Mouse (Mus musculus): ENCODE results near the gene Ubap2. TPM values are rescaled to one million over a fixed set of nuclear protein-coding genes. Genes with fewer than 3 reads are reported as not detected.

Gene Ubap2
- polyA plus RNA-seq, 1 experiment: 38.9 TPM

DNA sequence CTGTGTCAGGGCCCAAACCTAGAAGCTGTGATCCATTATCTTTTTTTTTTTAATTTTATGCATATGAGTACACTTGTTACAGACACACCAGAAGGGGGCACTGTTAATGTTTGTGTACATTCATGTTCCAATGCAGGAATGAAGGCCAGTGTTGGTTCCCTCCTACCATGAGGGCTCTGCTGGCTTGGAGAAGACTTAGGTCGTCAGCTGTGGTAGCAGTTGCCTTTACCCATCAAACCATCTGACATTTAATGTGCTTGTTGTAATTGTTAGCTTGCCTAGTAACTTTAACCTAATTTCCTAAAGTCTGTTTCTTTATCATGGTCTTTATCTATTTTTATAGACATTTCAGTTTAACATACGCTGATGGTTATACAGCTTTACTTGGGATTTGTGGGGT is 104.0 kb downstream of the Ubap2 start:
- no peak overlapping the region for H3K27ac ChIP-seq (ENCODE audit: insufficient read depth, low read depth, low read length)
- H3K4me3 ChIP-seq (ENCODE audit: insufficient read depth, low read depth, low read length): no peak overlapping the region
- no peaks in the 10 kb centered on the region for H3K27me3 ChIP-seq (replicated peaks; ENCODE audit: control insufficient read depth, insufficient read depth, low read length)
- no peak for TF ChIP-seq CTCF (conservative IDR thresholded peaks at IDR 0.05; ENCODE audit: insufficient read depth, insufficient read length, low read depth, low read length)
- no peak for TF ChIP-seq POLR2A (IDR thresholded peaks at IDR 0.05; ENCODE audit: low read depth, low read length)
- no peak for DNase-seq
- peaks cover 5% of the 10 kb centered on the region; the same call in 1 of the 2 replicates for H3K4me1 ChIP-seq (ENCODE audit: control insufficient read depth, insufficient read depth, low read length)
- no peaks in the 10 kb centered on the region; the same call in 1 of the 2 replicates for H3K36me3 ChIP-seq (ENCODE audit: control insufficient read depth, insufficient read depth, low read length)
- WGBS: 86% methylated on average over 2 of the region's 2 CpGs

DNA sequence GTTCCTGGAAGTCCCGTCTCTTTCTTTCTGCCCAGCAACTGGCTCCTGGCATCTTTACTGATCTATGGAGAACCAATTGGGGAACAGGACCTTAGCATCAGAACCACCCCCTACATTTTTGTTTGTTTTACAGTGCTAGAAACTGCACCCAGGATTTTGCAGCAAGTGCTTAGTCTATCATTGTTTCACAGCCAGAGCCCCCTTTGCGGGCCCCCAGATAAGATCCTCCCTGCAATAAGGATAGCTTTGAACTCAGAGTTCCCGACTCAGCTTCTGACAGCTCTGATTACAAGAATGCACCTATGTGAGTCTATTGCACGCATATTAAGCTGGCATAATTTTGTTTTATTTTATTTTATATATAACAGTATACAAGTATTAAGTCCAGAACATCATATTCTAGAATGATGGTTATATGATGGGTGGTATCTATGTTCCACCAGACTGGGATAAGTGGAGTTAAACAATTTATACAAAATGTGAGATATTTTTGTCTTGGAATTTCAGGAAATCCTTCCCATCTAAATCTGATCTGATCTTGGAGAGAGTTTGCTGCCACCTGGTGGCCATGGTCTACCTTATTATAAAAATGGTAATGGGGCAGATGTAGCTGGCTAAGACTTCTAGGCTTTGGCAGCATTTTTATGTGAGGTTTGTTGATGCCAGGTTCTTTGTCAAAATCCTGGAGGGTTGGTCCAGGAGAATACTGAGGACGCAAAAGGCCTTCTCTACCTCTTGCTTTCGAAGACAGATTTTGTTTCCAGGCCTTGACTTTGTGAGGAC is 109.1 kb downstream of the Ubap2 start:
- Histone ChIP-seq H3K4me3 (ENCODE audit: insufficient read depth, low read depth, low read length) (no peak overlapping the region), H3K4me1 (ENCODE audit: control insufficient read depth, insufficient read depth, low read length) (peaks cover 3% of the 10 kb centered on the region; the same call in 1 of the 2 replicates), H3K36me3 (ENCODE audit: control insufficient read depth, insufficient read depth, low read length) (no peaks in the 10 kb centered on the region), H3K27me3 (replicated peaks; ENCODE audit: control insufficient read depth, insufficient read depth, low read length) (no peaks in the 10 kb centered on the region), H3K27ac (ENCODE audit: insufficient read depth, low read depth, low read length) (peak overlapping the region; percentile 11; the same call in 1 of the 2 replicates)
- peak; percentile 78 for DNase-seq
- 55% methylated on average over 6 of the region's 6 CpGs for WGBS
- TF ChIP-seq POLR2A (IDR thresholded peaks at IDR 0.05; ENCODE audit: low read depth, low read length): no peak
- TF ChIP-seq CTCF (conservative IDR thresholded peaks at IDR 0.05; ENCODE audit: insufficient read depth, insufficient read length, low read depth, low read length): 0 out of 2 replicates have a peak, but pooled peaks have one; percentile 18

DNA sequence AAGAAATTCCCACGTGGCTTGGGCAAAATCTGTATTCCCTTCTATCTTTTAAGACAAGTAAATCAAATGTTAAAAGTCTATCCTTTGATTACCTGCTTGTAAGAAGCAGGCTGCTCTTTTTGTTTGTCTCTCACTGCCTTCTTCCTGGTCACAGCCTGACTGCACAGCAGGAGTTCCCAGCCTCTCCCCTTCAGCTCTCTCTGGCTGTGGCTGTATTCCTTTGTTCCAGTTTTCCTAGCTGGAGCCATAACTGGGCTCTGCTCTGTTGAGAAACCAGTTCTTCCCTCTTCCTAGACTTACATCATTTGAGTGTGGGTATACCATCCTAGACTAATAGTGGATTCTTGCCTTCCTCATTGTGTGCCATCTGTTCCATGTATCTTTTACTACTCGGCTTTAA is 110.0 kb downstream of the Ubap2 start:
- Histone ChIP-seq H3K27ac (ENCODE audit: insufficient read depth, low read depth, low read length) (no peak overlapping the region; the same call in 1 of the 2 replicates), H3K36me3 (ENCODE audit: control insufficient read depth, insufficient read depth, low read length) (no peaks in the 10 kb centered on the region)
- no peak for TF ChIP-seq CTCF (conservative IDR thresholded peaks at IDR 0.05; ENCODE audit: insufficient read depth, insufficient read length, low read depth, low read length)
- TF ChIP-seq POLR2A (IDR thresholded peaks at IDR 0.05; ENCODE audit: low read depth, low read length): no peak

DNA sequence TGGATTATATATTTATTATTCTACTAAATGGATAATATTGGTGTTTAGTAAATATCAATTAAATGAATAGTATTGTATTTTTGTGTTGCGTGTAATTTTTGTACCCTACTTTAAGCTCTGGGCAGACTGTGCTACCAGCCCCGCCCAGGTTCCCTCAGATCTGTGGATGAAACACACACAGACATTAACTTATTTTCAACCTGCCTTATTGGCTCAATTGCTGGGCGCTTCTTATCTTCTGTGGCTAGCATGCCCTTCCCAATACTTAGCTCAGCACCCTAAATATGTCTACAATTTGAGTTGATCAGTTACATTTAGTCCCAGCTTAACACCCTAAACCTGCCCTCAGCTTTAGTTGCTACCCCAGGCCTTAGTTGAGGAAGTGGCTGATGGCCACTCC is 113.7 kb downstream of the Ubap2 start:
- Histone ChIP-seq H3K36me3 (ENCODE audit: control insufficient read depth, insufficient read depth, low read length) (no peaks in the 10 kb centered on the region), H3K27ac (ENCODE audit: insufficient read depth, low read depth, low read length) (no peak overlapping the region), H3K4me1 (ENCODE audit: control insufficient read depth, insufficient read depth, low read length) (peaks cover 9% of the 10 kb centered on the region), H3K4me3 (ENCODE audit: insufficient read depth, low read depth, low read length) (no peak overlapping the region), H3K27me3 (replicated peaks; ENCODE audit: control insufficient read depth, insufficient read depth, low read length) (no peaks in the 10 kb centered on the region)
- no peak for DNase-seq
- TF ChIP-seq POLR2A (IDR thresholded peaks at IDR 0.05; ENCODE audit: low read depth, low read length) (no peak), CTCF (conservative IDR thresholded peaks at IDR 0.05; ENCODE audit: insufficient read depth, insufficient read length, low read depth, low read length) (no peak)
- WGBS: 90% methylated on average over 3 of the region's 3 CpGs

More for the DNA sequence above, 110.0 kb downstream of the Ubap2 start:
- no peak for DNase-seq
- Histone ChIP-seq H3K4me1 (ENCODE audit: control insufficient read depth, insufficient read depth, low read length) (peaks cover 3% of the 10 kb centered on the region; the same call in 1 of the 2 replicates), H3K27me3 (replicated peaks; ENCODE audit: control insufficient read depth, insufficient read depth, low read length) (no peaks in the 10 kb centered on the region), H3K4me3 (ENCODE audit: insufficient read depth, low read depth, low read length) (no peak overlapping the region)
- WGBS: 39% methylated on average over 2 of the region's 2 CpGs

DNA sequence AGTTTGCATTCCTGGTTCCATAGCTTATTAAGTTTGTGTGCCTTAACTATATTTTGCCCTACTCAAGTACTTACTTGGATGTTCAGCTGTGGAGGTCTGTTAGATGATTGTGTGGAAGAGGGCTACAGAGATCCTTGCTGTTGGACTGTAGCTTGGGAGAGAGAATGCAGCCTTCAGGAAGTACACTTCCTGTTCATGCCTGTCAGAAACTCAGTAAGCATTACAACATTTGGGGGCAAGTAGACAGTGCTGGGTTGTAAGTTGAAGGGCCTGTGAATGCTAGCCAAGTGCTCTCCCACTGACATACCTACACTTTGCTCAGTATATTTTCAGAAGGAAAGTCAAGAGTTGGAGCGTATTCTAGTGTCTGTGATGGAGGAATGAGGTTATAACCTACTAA is 116.7 kb downstream of the Ubap2 start:
- Histone ChIP-seq H3K27ac (ENCODE audit: insufficient read depth, low read depth, low read length) (no peak overlapping the region; the same call in 1 of the 2 replicates), H3K36me3 (ENCODE audit: control insufficient read depth, insufficient read depth, low read length) (no peaks in the 10 kb centered on the region), H3K27me3 (replicated peaks; ENCODE audit: control insufficient read depth, insufficient read depth, low read length) (no peaks in the 10 kb centered on the region), H3K4me1 (ENCODE audit: control insufficient read depth, insufficient read depth, low read length) (peaks cover 7% of the 10 kb centered on the region), H3K4me3 (ENCODE audit: insufficient read depth, low read depth, low read length) (no peak overlapping the region)
- WGBS: 78% methylated on average over 1 of the region's 1 CpGs
- TF ChIP-seq CTCF (conservative IDR thresholded peaks at IDR 0.05; ENCODE audit: insufficient read depth, insufficient read length, low read depth, low read length) (no peak), POLR2A (IDR thresholded peaks at IDR 0.05; ENCODE audit: low read depth, low read length) (no peak)
- no peak for DNase-seq

DNA sequence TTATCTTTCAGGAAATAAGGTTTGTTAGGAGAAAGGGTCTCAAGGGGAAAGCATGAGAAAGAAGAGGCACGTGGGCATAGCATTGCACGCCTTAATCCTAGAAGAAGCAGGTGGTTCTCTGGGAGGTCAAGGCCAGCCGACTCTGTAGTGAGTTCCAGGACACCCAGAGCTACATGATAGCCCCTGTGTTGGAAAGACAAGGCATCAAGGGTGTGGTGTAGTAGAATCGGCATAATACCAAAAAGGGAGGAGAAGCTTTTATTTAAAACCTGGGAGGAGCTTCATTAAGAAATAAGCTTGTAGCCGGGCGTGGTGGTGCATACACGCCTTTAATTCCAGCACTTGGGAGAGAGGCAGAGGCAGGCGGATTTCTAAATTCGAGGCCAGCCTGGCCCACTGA is 118.0 kb downstream of the Ubap2 start:
- 67% methylated on average over 9 of the region's 9 CpGs for WGBS
- TF ChIP-seq POLR2A (IDR thresholded peaks at IDR 0.05; ENCODE audit: low read depth, low read length) (no peak), CTCF (conservative IDR thresholded peaks at IDR 0.05; ENCODE audit: insufficient read depth, insufficient read length, low read depth, low read length) (no peak)
- no peak overlapping the region for H3K4me3 ChIP-seq (ENCODE audit: insufficient read depth, low read depth, low read length)
- no peak for DNase-seq
- H3K27ac ChIP-seq (ENCODE audit: insufficient read depth, low read depth, low read length): no peak overlapping the region
- H3K27me3 ChIP-seq (replicated peaks; ENCODE audit: control insufficient read depth, insufficient read depth, low read length): no peaks in the 10 kb centered on the region
- no peaks in the 10 kb centered on the region for H3K36me3 ChIP-seq (ENCODE audit: control insufficient read depth, insufficient read depth, low read length)
- peaks cover 13% of the 10 kb centered on the region for H3K4me1 ChIP-seq (ENCODE audit: control insufficient read depth, insufficient read depth, low read length)

DNA sequence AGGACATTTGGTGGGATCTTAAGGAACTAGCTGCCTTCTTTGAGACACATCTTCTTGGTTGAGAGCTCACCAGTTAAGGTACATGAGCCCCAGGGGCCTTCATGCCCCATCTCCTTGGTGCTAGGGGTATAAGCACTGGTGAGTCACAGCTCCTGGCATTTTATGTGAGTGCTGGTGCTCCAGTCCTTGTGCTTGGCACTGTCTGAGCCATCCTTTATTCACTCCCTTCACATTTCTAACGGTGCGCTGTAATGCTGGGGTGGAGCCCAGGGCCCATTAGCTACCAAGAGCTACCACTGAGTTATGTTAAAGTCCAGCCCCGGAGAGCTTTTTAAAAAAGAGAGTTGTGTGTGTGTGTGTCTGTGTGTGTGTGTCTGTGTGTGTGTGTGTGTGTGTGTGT is 121.8 kb downstream of the Ubap2 start:
- DNase-seq: no peak
- TF ChIP-seq CTCF (conservative IDR thresholded peaks at IDR 0.05; ENCODE audit: insufficient read depth, insufficient read length, low read depth, low read length) (no peak), POLR2A (IDR thresholded peaks at IDR 0.05; ENCODE audit: low read depth, low read length) (no peak)
- Histone ChIP-seq H3K4me3 (ENCODE audit: insufficient read depth, low read depth, low read length) (no peak overlapping the region), H3K27me3 (replicated peaks; ENCODE audit: control insufficient read depth, insufficient read depth, low read length) (no peaks in the 10 kb centered on the region), H3K4me1 (ENCODE audit: control insufficient read depth, insufficient read depth, low read length) (peaks cover 9% of the 10 kb centered on the region; the same call in 1 of the 2 replicates), H3K27ac (ENCODE audit: insufficient read depth, low read depth, low read length) (no peak overlapping the region), H3K36me3 (ENCODE audit: control insufficient read depth, insufficient read depth, low read length) (no peaks in the 10 kb centered on the region; the same call in 1 of the 2 replicates)
- WGBS: 65% methylated on average over 3 of the region's 3 CpGs

All from kidney, adult 2 months (tissue).